Mouse (Mus musculus) left cerebral cortex, postnatal 14 days (tissue): ENCODE data around the gene Gm960. TPM values are rescaled to one million over a fixed set of nuclear protein-coding genes. Genes with fewer than 3 reads are reported as not detected.

Experiments used
- DNase-seq, 2 experiments: peaks; one replicate each; pipeline ENCODE4 v3.0.0; 2021 to 2022; ENCODE audit warnings: low spot score in 2 of 2, mixed read lengths in 1 of 2
- intact Hi-C: fragments of 180-260 bp; cut with DNase I; formaldehyde crosslinking; loops from one replicate; pipeline ENCODE4 v1.15.1; 2025
- long read RNA-seq, 2 experiments: library from polyadenylated mRNA; stranded (forward); transcript quantifications; one replicate each; pipeline ENCODE4 v2.0.0; 2021
- total RNA-seq, 2 experiments: library from RNA; stranded (reverse); gene quantifications; 2 replicates each; pipeline ENCODE4 v1.2.3; 2021

Gene Gm960
- 1 to 10 TPM; 1.8 to 2.1 TPM for total RNA-seq
- long read RNA-seq, experiment 1, partial matches to known transcripts = 1 of 3 reads
- long read RNA-seq, experiment 1, other reads (novel, unspliced or antisense) = 2 of 3 reads
- long read RNA-seq, experiment 2, partial matches to known transcripts = 0 of 4 reads
- long read RNA-seq, experiment 2, other reads (novel, unspliced or antisense) = 3 of 4 reads

DNA sequence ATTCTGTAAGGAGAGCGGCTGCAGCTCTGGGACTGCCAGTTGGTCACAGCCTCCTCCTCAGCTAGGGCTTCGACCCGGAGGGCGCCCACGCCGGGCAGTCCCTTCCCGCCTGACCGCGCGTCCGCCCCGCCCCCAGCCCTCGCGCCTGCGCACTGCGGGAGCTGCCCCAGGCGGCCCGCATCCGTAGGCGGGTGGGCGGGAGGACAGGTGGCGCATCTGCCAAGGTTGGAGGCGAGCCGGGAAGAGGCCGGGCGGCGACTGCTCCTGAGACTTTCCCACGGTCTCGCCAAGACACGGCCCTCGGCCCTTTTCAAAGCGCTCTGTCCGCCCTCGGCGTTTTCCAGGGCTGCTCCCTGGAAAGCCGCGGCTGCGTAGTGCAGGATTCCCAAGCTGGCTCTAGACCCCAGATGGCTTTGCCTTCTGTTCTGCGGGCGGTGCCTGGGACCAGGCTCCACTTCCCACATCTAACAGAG is at the start of gene Gm960:
Gene Gm960 (minus strand): TSS at position 464 of the 473 bp plus-strand sequence.
- DNase-seq = peak; percentile 74 to 84
- intact Hi-C loops = loop anchor here (5.0 kb wide), 1 partner anchor 216 kb away; no protein-coding TSS in a partner anchor

DNA sequence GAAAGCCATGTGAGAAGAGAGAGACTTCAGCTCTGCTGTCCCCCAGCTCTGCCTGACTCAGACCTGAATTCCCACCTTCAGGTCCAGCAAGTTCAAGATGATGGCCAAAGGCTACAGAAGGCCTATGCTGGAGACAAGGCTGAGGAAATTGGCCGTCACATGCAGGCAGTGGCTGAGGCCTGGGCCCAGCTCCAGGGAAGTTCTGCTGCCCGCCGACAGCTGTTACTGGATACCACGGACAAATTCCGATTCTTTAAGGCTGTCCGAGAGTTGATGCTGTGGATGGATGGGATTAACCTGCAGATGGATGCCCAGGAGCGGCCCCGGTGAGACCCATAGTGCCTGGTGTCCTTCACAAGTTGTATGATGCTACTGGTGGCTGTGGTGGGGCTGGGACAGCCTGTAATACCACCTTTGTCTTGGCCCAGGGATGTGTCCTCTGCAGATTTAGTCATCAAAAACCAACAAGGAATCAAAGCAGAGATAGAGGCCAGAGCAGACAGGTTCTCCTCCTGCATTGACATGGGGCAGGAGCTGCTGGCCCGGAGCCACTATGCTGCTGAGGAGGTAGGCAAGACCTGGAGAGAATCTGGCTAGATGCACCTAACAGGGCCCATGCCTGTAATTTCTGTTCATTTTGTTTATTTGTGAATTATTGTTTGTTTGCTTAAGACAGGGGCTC is 49.3 kb upstream of the Gm960 start:
- intact Hi-C loops = loop anchor here (10.0 kb wide), 1 partner anchor 253 kb away; the partner anchor contains the start of gene 2010003K11Rik
- DNase-seq = no peak

DNA sequence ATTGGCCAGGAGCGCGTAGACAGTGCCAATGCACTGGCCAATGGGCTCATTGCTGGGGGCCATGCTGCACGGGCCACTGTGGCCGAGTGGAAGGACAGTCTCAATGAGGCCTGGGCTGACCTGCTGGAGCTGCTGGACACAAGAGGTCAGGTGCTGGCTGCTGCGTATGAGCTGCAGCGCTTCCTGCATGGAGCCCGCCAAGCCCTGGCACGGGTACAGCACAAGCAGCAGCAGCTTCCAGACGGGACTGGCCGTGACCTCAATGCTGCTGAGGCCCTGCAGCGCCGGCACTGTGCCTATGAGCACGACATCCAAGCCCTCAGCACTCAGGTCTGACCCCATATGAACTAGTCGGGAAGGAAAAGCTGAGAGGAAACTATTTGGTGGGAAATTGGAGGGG is 48.1 kb upstream of the Gm960 start:
- intact Hi-C loops = loop anchor here (10.0 kb wide), 1 partner anchor 252 kb away; the partner anchor contains the start of gene 2010003K11Rik
- no peak for DNase-seq

DNA sequence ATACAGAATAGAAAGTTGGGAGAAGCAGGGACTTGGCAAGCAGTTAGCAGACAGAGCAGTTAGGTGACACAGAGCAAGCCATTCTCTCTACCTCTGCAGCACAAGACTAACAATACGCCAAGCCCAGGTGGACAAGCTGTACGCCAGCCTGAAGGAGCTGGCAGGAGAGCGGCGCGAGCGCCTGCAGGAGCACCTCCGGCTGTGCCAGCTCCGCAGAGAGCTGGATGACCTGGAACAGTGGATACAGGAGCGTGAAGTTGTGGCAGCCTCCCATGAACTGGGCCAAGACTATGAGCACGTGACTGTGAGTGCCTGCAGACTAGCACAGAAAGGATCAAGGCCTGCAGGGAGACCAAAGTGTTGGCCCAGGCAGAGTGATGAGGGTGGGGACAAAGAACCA is 47.2 kb upstream of the Gm960 start:
- intact Hi-C loops = loop anchor here (10.0 kb wide), 1 partner anchor 251 kb away; the partner anchor contains the start of gene 2010003K11Rik

DNA sequence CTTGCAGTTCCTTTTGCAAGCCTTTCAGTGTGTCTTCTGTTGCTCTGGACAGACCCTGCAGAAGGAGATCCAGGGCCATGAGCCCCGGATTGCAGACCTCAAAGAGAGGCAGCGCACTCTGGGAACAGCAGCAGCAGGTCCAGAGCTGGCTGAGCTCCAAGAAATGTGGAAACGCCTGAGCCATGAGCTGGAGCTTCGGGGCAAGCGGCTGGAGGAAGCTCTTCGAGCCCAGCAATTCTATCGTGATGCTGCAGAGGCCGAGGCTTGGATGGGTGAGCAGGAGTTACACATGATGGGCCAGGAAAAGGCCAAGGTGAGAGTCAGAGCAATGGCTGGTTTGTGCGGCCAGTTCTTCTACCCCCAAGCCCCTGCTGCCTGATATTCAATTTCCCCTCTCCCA is 46.6 kb upstream of the Gm960 start:
- DNase-seq = no peak
- intact Hi-C loops = loop anchor here (10.0 kb wide), 1 partner anchor 250 kb away; the partner anchor contains the start of gene 2010003K11Rik

More for the DNA sequence above, 47.2 kb upstream of the Gm960 start:
- DNase-seq = no peak

DNA sequence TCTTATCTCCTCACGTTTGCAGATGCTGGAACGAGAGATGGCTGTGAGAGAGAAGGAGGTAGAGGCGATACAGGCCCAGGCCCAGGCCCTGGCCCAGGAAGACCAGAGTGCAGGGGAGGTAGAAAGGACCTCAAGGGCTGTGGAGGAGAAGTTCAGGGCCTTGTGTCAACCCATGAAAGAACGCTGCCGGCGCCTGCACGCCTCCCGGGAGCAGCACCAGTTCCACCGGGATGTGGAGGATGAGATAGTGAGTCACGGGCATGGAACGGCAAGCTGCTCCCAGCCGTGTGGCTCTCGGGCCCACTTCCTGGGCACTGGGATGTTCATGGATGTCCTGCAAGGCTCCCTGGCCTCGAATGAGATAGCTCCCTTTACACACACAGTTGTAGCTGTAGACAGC is 45.6 kb upstream of the Gm960 start:
- no peak for DNase-seq
- intact Hi-C loops = loop anchor here (5.0 to 10.0 kb wide), 2 partner anchors 117 to 249 kb away; partner anchors contain the start of genes 2010003K11Rik and Rce1

DNA sequence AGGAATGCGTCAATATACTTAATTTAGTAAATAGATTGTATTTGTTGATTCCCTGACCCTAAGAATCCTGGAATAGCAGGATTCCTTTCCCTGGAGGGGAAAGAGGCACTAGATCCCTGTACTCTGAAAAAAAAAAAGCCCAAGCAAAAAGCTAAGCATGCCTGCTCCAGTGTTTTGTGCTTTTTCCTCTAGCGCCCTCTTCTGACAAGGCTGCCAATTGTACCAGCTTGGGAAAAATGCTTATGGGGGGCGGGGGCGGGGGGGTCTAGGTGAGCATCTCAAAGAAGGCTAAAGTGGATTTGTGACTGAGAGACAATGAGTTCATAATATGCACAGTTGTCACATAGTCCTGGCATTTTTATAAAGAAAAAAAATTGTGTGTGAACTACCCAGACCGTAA is 45.1 kb upstream of the Gm960 start:
- DNase-seq = peak in 1 of 2 experiments; percentile 65
- intact Hi-C loops = loop anchor here (2.0 to 10.0 kb wide), 3 partner anchors 99 to 249 kb away; partner anchors contain the start of genes 2010003K11Rik and Rce1

DNA sequence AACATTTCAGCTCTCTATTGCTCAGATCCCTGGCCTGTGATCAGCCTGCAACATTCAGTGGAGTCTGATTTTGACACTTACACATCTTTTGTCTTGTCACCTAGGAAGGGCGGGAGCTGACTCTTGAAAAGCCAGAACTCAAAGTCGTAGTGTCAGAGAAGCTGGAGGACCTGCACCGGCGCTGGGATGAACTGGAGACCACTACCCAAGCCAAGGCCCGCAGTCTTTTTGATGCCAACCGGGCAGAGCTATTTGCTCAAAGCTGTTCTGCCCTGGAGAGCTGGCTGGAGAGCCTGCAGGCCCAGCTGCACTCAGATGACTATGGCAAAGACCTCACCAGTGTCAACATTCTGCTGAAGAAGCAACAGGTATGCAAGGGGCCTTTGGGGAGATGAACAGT is 43.8 kb upstream of the Gm960 start:
- intact Hi-C loops = loop anchor here (2.0 to 10.0 kb wide), 3 partner anchors 97 to 247 kb away; partner anchors contain the start of genes 2010003K11Rik and Rce1
- no peak for DNase-seq

DNA sequence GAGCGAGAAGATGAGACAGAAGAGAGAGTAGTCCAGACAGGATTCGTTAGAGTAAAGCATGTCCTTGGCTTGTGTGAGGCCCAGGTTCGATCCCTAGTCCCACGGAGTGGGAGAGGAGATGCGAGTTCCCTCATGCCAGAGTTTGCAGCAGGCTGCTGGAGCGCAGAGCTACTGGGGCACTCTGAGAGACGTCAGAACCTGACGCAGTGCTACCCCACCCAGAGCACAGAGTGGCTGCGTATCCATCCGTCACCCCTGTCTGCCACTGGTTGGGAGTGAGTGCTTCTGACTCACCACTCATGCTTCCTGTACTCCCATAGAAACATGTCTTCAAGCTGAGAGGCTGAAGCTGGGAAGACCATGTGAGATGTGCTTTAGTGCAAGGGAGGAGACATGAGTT is 43.0 kb upstream of the Gm960 start:
- intact Hi-C loops = loop anchor here (5.0 to 10.0 kb wide), 2 partner anchors 114 to 247 kb away; partner anchors contain the start of genes 2010003K11Rik and Rce1
- no peak for DNase-seq

DNA sequence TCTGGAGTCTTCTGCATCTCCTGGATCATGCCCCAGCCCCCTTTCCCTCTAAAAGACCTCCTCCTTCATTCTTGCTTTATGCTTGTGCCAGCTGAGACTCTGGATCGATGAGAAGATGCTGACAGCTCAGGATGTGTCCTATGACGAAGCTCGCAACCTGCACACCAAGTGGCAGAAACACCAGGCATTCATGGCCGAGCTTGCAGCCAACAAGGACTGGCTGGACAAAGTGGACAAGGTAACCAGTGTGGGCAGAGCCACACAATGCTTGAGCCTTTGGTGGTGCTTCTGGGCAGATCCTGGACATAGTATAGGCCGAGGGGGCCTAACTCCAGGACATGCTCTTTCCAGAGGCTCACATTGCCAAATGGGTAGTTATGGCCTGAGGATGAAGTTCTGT is 41.3 kb upstream of the Gm960 start:
- no peak for DNase-seq
- intact Hi-C loops = loop anchor here (5.0 to 10.0 kb wide), 2 partner anchors 112 to 245 kb away; partner anchors contain the start of genes 2010003K11Rik and Rce1

DNA sequence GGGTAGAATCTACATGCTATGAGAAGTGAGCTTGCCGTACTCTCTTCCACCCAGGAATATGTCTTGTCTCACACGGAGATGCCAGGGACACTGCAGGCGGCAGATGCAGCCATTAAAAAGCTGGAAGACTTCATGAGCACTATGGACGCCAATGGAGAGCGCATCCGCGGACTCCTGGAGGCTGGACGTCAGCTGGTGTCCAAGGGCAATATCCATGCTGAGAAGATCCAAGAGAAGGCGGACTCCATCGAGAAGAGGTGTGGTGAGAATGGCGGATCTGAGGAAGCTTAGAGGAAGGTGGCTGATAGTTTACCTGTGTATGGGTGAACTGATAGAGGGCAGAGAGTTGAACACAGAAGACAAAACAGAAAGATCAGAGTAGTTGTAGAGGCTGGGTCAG is 40.6 kb upstream of the Gm960 start:
- DNase-seq = no peak
- intact Hi-C loops = no loop called here

DNA sequence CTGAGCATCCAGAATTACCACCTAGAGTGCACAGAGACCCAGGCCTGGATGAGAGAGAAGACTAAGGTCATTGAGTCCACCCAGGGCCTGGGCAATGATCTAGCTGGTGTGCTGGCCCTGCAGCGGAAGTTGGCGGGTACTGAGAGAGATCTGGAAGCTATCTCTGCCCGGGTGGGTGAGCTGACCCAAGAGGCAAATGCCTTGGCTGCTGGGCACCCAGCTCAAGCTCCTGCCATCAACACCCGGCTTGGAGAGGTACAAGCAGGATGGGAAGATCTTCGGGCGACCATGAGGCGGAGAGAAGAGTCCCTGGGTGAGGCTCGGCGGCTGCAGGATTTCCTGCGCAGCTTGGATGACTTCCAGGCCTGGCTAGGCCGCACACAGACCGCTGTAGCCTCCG is 39.4 kb upstream of the Gm960 start:
- no peak for DNase-seq
- intact Hi-C loops = no loop called here

DNA sequence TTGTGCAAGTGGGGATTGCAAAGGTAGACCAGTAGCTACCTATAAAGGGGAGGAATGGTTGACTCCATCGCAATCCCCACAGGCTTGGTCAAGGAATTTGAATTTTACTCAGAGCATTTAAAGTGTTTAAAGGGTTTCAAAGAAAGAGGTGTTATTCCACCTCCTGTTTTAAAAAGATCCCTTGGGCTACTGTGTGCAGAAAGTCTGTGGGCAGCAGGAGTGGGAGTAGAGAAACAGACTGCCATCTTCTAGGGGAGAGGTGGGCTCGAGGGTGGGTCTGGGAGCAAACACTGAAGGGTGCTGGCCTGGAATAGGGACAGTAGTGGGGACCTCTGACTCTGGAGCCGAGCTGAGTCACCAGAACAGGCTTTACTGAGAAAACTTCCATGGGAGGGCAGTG is 34.6 kb upstream of the Gm960 start:
- DNase-seq = no peak
- intact Hi-C loops = no loop called here

DNA sequence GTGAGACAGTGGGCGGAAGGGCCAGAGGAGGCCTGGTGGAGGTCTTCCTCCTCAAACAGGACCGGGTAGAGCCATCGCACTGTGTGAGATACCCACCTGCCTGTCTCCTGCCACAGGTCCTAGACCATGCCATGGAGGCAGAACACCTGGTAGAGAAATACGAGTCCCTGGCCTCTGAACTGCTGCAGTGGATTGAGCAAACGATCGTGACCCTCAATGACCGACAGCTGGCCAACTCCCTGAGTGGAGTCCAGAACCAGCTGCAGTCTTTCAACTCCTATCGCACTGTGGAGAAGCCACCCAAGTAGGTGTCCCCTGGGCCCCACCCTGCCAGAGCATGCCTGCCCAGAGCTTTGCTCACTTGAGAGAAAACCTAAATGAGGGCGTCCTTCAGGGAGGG is 30.7 kb upstream of the Gm960 start:
- intact Hi-C loops = no loop called here
- DNase-seq = no peak

DNA sequence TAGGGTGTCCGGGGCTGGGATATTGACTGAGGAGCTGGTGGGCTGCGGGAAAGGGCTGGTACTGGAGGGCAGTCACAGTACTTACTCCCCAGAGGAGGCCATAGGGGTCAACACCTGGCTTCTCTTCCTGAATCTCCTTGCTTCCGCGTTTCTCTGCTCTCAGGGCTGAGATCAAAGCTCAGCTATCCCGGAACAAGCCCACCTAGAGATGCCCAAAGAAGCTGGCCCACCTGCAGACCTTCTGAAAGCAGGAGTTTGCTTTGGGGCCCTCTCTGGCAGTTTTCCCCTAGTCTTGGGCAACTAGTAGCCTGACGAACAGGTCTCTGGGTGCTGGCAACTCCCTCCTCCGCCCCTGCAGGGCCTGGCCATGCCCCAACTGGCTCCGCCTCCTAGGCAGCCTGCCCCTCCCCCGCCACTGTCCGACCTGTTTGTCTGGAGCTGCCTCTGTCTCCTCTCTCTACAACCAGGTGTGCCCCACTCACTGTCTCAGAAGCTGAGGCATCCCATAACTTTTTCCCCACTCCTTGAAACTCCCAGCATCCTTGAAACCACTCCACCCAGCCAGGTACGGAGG is 22.3 kb upstream of the Gm960 start:
- intact Hi-C loops = no loop called here
- no peak for DNase-seq

DNA sequence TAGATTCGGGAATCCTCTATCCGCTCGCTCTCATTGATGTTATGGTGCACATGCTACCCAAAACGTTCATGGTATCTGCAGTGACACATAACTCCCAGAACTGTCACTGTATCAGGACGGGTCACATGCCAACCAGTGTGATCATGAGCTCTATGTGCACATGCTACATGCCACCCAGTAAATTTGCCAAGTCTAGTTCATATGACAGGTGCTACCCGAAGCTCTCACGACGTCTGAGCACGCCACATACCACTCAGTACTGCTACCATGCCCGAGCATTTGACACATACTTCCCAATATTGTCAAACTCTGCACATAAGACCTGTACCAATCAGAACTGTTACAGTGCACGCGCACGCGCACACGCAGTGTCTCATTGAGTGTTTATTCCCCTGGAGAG is 21.6 kb upstream of the Gm960 start:
- no peak for DNase-seq
- intact Hi-C loops = no loop called here

DNA sequence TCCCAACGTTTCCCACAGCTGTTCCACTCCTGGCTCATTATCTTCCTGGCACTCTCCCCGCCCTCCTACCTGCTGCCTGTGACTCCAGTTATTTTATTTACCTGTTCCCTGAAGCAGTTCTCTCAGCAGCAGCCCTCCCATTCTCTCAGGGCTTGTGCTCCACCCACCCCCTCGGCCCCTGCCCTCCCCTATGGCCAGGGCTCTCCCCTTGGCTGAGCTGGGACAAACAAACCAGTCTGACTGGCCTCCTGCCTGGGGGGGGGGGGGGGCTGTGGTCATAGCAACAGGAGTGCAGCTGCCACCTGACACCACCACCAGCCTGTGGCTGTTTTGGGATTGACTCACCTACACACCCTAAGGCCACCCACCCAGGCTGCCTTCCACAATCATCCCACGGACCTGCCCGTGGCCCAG is 20.9 kb upstream of the Gm960 start:
- no peak for DNase-seq
- intact Hi-C loops = no loop called here

DNA sequence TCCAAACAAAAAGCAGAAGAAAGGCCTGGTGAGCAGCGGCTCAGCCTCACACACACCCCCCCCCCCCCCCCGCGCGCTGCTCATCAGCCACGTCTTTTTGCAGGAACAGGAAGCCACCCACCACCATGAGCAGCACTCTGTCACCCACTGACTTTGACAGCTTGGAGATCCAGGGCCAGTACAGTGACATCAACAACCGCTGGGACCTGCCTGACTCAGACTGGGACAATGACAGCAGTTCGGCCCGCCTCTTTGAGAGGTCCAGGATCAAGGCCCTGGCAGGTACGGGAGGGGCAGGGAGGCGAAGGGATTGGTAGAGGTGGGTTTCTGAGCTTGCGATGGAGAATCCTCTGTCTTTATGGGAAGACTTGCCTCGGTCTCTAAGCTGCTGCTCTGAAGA is 20.2 kb upstream of the Gm960 start:
- intact Hi-C loops = no loop called here
- DNase-seq = no peak

DNA sequence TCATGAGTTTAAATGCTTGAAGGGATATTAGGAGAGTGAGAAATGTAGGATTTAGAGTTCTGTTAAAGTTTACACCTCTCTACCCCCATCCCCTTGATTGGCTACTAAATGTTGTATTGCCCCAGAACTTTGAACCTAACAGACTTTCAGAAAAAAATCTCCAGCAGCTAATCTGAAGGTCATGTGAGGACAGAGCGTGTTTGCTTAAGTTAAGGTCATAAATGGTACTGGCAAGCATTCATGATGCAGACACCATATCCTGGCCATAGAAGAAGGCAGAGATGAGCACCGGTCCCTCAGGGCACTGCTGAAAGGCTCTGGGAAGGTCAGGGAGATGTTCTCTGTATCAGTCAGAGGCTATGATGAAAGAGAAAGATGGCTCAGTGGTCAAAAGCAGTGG is 18.8 kb upstream of the Gm960 start:
- intact Hi-C loops = no loop called here
- no peak for DNase-seq

DNA sequence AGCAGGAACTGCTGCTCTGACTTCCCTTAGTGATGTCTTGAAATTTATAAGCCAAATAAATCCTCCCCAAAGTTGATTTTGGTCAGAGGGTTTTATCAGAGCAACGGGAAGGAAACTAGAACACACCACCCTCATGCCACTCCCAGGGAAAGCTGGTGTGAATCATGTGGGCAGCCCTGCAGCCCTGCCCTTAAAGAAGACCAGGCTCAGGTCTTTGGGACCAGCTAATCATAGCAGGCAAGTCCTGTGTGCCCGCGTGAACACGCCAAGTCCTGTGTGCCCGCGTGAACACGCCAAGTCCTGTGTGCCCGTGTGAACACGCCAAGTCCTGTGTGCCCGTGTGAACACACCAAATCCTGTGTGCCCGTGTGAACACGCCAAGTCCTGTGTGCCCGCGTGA is 18.3 kb upstream of the Gm960 start:
- DNase-seq = no peak
- intact Hi-C loops = no loop called here
